Mouse (Mus musculus): ENCODE data around the gene Pik3r3. TPM values are rescaled to one million over a fixed set of nuclear protein-coding genes. Genes with fewer than 3 reads are reported as not detected.
A peak's percentile ranks its signal among the peaks of the same experiment; 100 is the strongest.

Pik3r3 gene
- total and polyA plus RNA-seq, 2 experiments from 2014 or later: 37.8 to 39.8 TPM

- Histone ChIP-seq H3K4me2 (ENCODE audit: low read depth, low read length) (peak overlapping the region; percentile 52), H3K4me3 (ENCODE audit: low read length) (0 out of 2 replicates have a peak overlapping the region, but pooled peaks have one; percentile 4), H3K27ac (peak overlapping the region; percentile 89), H3K4me1 (ENCODE audit: insufficient read depth, low read length) (peaks cover 21% of the 10 kb centered on the region), H3K9ac (replicated peaks; ENCODE audit: low read length) (peak overlapping the region; percentile 45), H3K36me3 (ENCODE audit: insufficient read depth, low read length) (no peaks in the 10 kb centered on the region), H3K9me3 (ENCODE audit: low read length) (no peaks in the 10 kb centered on the region), H3K27me3 (ENCODE audit: insufficient read depth, low read length) (no peaks in the 10 kb centered on the region)
- DNase-seq (ENCODE audit: low spot score) (peak; percentile 89), ATAC-seq (peak; percentile 87)
- 21% methylated on average over 10 of the region's 10 CpGs for WGBS
- no peak for TF ChIP-seq CTCF (IDR thresholded peaks at IDR 0.05; ENCODE audit: low read depth)
Measured at GRCm38 (mm10) chr4:116176543-116176988, 44.9 kb upstream of the Pik3r3 start.

DNA sequence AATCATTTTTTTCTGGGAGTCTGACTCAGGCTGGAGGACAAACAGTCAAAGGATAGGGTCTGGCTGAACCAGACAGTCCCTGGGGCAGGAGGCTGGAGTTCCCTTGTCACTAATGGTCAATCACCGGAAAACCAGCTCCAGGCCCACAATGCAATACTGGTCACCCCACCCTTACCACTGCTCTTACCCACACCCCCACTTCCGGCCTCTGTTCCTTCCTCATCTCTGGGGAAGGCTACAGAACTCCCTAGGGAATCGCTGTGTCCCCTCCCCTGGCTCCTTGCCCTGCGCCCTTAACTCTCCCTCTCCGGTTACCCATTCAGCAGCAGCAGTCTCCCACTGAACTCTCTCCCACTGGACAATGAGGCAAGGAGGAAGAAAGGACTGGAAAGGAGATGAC, 44.3 kb upstream of the Pik3r3 start:
- TF ChIP-seq CTCF (IDR thresholded peaks at IDR 0.05; ENCODE audit: low read depth): no peak
- ATAC-seq: peak; percentile 41; the same call in 1 of the 2 replicates
- Histone ChIP-seq H3K4me2 (ENCODE audit: low read depth, low read length) (peak overlapping the region; percentile 52), H3K36me3 (ENCODE audit: insufficient read depth, low read length) (no peaks in the 10 kb centered on the region), H3K27ac (peak overlapping the region; percentile 89), H3K27me3 (ENCODE audit: insufficient read depth, low read length) (no peaks in the 10 kb centered on the region), H3K9me3 (ENCODE audit: low read length) (no peaks in the 10 kb centered on the region), H3K4me3 (ENCODE audit: low read length) (no peak overlapping the region), H3K9ac (replicated peaks; ENCODE audit: low read length) (peak overlapping the region; percentile 45), H3K4me1 (ENCODE audit: insufficient read depth, low read length) (peaks cover 21% of the 10 kb centered on the region)
- DNase-seq (ENCODE audit: low spot score): peak; percentile 53
- WGBS: 32% methylated on average over 5 of the region's 5 CpGs

GRCm38 (mm10) chr4:116182079-116182478, 39.3 kb upstream of the Pik3r3 start:
- ATAC-seq (no peak), DNase-seq (ENCODE audit: low spot score) (no peak)
- no peaks in the 10 kb centered on the region for H3K36me3 ChIP-seq (ENCODE audit: insufficient read depth, low read length)
- H3K4me3 ChIP-seq (ENCODE audit: low read length): no peak overlapping the region
- H3K4me1 ChIP-seq (ENCODE audit: insufficient read depth, low read length): peaks cover 12% of the 10 kb centered on the region
- TF ChIP-seq CTCF (IDR thresholded peaks at IDR 0.05; ENCODE audit: low read depth): no peak
- H3K4me2 ChIP-seq (ENCODE audit: low read depth, low read length): no peak overlapping the region
- 39% methylated on average over 3 of the region's 3 CpGs for WGBS
- H3K27ac ChIP-seq: no peak overlapping the region
- H3K27me3 ChIP-seq (ENCODE audit: insufficient read depth, low read length): no peaks in the 10 kb centered on the region
- H3K9ac ChIP-seq (replicated peaks; ENCODE audit: low read length): no peak overlapping the region
- no peaks in the 10 kb centered on the region for H3K9me3 ChIP-seq (ENCODE audit: low read length)

DNA sequence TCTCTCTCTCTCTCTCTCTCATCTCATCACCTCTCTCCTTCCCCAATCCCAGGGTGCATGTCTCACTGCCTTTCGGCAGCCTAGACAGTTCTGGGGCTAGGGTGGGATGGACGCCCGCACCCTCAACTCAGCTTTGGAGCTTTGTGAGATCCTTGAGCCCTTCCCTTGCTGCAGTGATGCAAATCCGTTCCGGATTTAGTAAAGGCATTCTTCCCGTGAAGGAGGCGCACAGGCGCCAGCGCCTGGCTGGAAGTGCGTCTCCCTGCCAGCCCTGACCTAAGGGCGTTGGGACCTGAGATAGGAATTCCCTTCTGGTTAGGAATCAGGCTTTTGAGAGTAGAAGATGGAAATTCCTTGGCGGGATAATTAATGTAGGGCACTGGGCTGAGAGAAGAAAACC, 38.7 kb upstream of the Pik3r3 start:
- WGBS: 5% methylated on average over 12 of the region's 12 CpGs
- Histone ChIP-seq H3K4me2 (ENCODE audit: low read depth, low read length) (peak overlapping the region; percentile 41), H3K9me3 (ENCODE audit: low read length) (no peaks in the 10 kb centered on the region), H3K27me3 (ENCODE audit: insufficient read depth, low read length) (no peaks in the 10 kb centered on the region), H3K4me3 (ENCODE audit: low read length) (peak overlapping the region; percentile 4; the same call in 1 of the 2 replicates), H3K9ac (replicated peaks; ENCODE audit: low read length) (peak overlapping the region; percentile 33; the same call in 1 of the 2 replicates), H3K36me3 (ENCODE audit: insufficient read depth, low read length) (no peaks in the 10 kb centered on the region), H3K4me1 (ENCODE audit: insufficient read depth, low read length) (peaks cover 7% of the 10 kb centered on the region), H3K27ac (peak overlapping the region; percentile 32; the same call in 1 of the 2 replicates)
- TF ChIP-seq CTCF (IDR thresholded peaks at IDR 0.05; ENCODE audit: low read depth): no peak
- DNase-seq (ENCODE audit: low spot score) (peak; percentile 28), ATAC-seq (no peak)

DNA sequence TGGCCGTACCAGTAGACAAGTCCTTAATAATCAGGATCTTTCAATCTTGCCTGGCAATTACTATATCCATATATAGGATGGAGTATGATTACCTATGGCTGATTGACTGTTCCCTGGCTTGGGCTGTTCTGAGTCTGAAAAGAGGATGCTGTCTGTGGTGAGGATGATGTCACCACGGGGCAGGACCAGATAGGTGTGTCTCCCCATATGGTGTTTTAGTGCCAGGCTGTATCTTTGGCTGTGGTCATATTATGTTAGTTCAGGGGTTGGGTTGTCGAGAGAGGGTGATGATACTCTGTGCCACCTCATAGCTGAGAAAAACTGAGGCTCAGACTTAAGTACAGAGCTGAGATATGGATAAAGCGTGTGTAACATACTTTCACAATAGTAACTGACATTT, 36.3 kb upstream of the Pik3r3 start:
- TF ChIP-seq CTCF (IDR thresholded peaks at IDR 0.05; ENCODE audit: low read depth): no peak
- ATAC-seq (no peak), DNase-seq (ENCODE audit: low spot score) (no peak)
- Histone ChIP-seq H3K27ac (no peak overlapping the region), H3K9ac (replicated peaks; ENCODE audit: low read length) (no peak overlapping the region), H3K36me3 (ENCODE audit: insufficient read depth, low read length) (no peaks in the 10 kb centered on the region), H3K4me2 (ENCODE audit: low read depth, low read length) (no peak overlapping the region), H3K27me3 (ENCODE audit: insufficient read depth, low read length) (no peaks in the 10 kb centered on the region), H3K9me3 (ENCODE audit: low read length) (no peaks in the 10 kb centered on the region), H3K4me3 (ENCODE audit: low read length) (no peak overlapping the region), H3K4me1 (ENCODE audit: insufficient read depth, low read length) (peaks cover 4% of the 10 kb centered on the region; the same call in 1 of the 2 replicates)
- WGBS: 93% methylated on average over 4 of the region's 4 CpGs

GRCm38 (mm10) chr4:116192286-116192835, 29.1 kb upstream of the Pik3r3 start:
- DNase-seq (ENCODE audit: low spot score) (no peak), ATAC-seq (no peak)
- no peak overlapping the region for H3K9ac ChIP-seq (replicated peaks; ENCODE audit: low read length)
- no peak for TF ChIP-seq CTCF (IDR thresholded peaks at IDR 0.05; ENCODE audit: low read depth)
- H3K4me1 ChIP-seq (ENCODE audit: insufficient read depth, low read length): no peaks in the 10 kb centered on the region
- no peaks in the 10 kb centered on the region for H3K27me3 ChIP-seq (ENCODE audit: insufficient read depth, low read length)
- no peaks in the 10 kb centered on the region for H3K36me3 ChIP-seq (ENCODE audit: insufficient read depth, low read length)
- H3K4me3 ChIP-seq (ENCODE audit: low read length): no peak overlapping the region
- no peaks in the 10 kb centered on the region for H3K9me3 ChIP-seq (ENCODE audit: low read length)
- 61% methylated on average over 4 of the region's 4 CpGs for WGBS
- H3K4me2 ChIP-seq (ENCODE audit: low read depth, low read length): no peak overlapping the region
- no peak overlapping the region for H3K27ac ChIP-seq

Data from hindbrain, postnatal 0 days (tissue).